ENCODE assay signal across 15 mouse cellular contexts in the genomic region with DNA sequence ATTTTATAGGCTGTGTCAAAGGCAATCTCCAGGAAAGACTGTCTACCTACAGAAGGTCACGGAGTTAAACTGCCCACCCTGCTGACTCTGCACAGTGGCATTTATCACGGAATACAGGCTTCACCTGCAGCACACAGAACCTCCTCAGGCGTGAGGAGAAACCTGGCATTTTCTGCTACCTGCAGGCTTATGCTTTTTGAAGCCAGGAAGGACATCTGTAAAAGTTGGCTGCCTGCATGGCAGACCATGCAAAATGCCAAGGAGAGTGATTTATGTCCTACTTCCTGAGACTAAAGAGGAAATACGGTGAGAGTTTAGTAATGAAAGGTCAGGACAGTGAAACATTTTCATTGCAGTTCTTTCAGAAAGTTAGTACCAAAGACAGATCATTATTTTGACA.
DNase-seq lines count a peak whose midpoint lies in the region; ATAC-seq and TF ChIP-seq lines count a peak whose summit lies in the region.
"Had no signal": no experiment of that assay in that cellular context is flagged by ENCODE, and none has a peak within 500 bp of the region (broad histone marks: within the 10 kb centered on the region; RNA-seq: fewer than 3 reads in every experiment).

No protein-coding gene starts in this region.

- no peak for TF ChIP-seq POLR2A in cerebellum, adult 2 months (IDR thresholded peaks at IDR 0.05; ENCODE audit: borderline replicate concordance, insufficient read depth, low read length)
- TF ChIP-seq POLR2A in lung, adult 2 months (IDR thresholded peaks at IDR 0.05; ENCODE audit: borderline replicate concordance, extremely low read depth, low read depth, low read length), result no peak

- ATAC-seq in common myeloid progenitor, adult 5-6 weeks (replicated peaks; ENCODE audit: low read depth, poor library complexity, severe bottlenecking), result peak; percentile 83
- ATAC-seq: forebrain, embryonic 15.5 days had no signal

- peaks cover 4% of the 10 kb centered on the region; the same call in 1 of the 2 replicates for H3K4me1 ChIP-seq in cerebellum, adult 2 months (ENCODE audit: control insufficient read depth, insufficient read depth, low read length)
- H3K4me1 ChIP-seq in limb, embryonic 10.5 days, result peaks cover 8% of the 10 kb centered on the region
- no peaks in the 10 kb centered on the region for H3K4me1 ChIP-seq in lung, adult 2 months (ENCODE audit: control insufficient read depth, insufficient read depth, low read length)
- H3K4me1 ChIP-seq: forebrain, embryonic 15.5 days; megakaryocyte, embryonic 14.5 days; stomach, embryonic 15.5 days had no signal

- intact Hi-C loops in left cerebral cortex, postnatal 25 days (cut with DNase I), result no loop called here

- no peaks in the 10 kb centered on the region for H3K27me3 ChIP-seq in cerebellum, adult 2 months (ENCODE audit: control insufficient read depth, insufficient read depth, low read length)
- H3K27me3 ChIP-seq in limb, embryonic 10.5 days (ENCODE audit: low read depth, poor library complexity, severe bottlenecking), result no peaks in the 10 kb centered on the region
- H3K27me3 ChIP-seq: forebrain, embryonic 15.5 days; megakaryocyte, embryonic 14.5 days; stomach, embryonic 15.5 days had no signal

- no peaks in the 10 kb centered on the region for H3K9me3 ChIP-seq in limb, embryonic 10.5 days (replicated peaks)
- H3K9me3 ChIP-seq: forebrain, embryonic 15.5 days; megakaryocyte, embryonic 14.5 days; stomach, embryonic 15.5 days had no signal

- no peak overlapping the region for H3K27ac ChIP-seq in cerebellum, adult 2 months (ENCODE audit: insufficient read depth, low read length)
- H3K27ac ChIP-seq in limb, embryonic 10.5 days, result 0 out of 2 replicates have a peak overlapping the region, but pooled peaks have one; percentile 2
- H3K27ac ChIP-seq: forebrain, embryonic 15.5 days; gastrocnemius, adult 2 months; left cerebral cortex, adult 2 months; stomach, embryonic 15.5 days had no signal

- TF ChIP-seq CTCF in cerebellum, adult 2 months (IDR thresholded peaks at IDR 0.05; ENCODE audit: borderline replicate concordance, insufficient read depth, low read depth, low read length), result no peak
- no peak for TF ChIP-seq CTCF in lung, adult 2 months (IDR thresholded peaks at IDR 0.05; ENCODE audit: insufficient read depth, low read length)

- DNase-seq in cerebellum, adult 2 months, result peak; percentile 7 to 41
- DNase-seq in cerebellum, adult 18-20 months, result no peak
- peak; percentile 3 for DNase-seq in kidney, postnatal 10 days
- no peak for DNase-seq in kidney, postnatal 36 days
- peak; percentile 32 for DNase-seq in limb, embryonic 10.5 days (ENCODE audit: low spot score)
- no peak for DNase-seq in lung, adult 2 months
- DNase-seq in left cerebral cortex, postnatal 25 days (ENCODE audit: low spot score in 2 of 2), result no peak
- DNase-seq: gastrocnemius, adult 2 months; kidney, adult 9 months; liver had no signal

- H3K4me3 ChIP-seq in cerebellum, adult 2 months (replicated peaks; ENCODE audit: insufficient read depth, low read depth, low read length), result no peak overlapping the region
- H3K4me3 ChIP-seq in limb, embryonic 10.5 days, result no peak overlapping the region
- H3K4me3 ChIP-seq in lung, adult 2 months (replicated peaks; ENCODE audit: extremely low read depth, low read depth, low read length), result no peak overlapping the region
- H3K4me3 ChIP-seq: forebrain, embryonic 15.5 days; gastrocnemius, adult 2 months; left cerebral cortex, adult 2 months; megakaryocyte, embryonic 14.5 days; stomach, embryonic 15.5 days had no signal

- no peaks in the 10 kb centered on the region for H3K36me3 ChIP-seq in limb, embryonic 10.5 days
- H3K36me3 ChIP-seq: forebrain, embryonic 15.5 days; stomach, embryonic 15.5 days had no signal

- WGBS in cerebellum, adult 2 months, result 5% methylated on average over 4 of the region's 4 CpGs
- WGBS in limb, embryonic 10.5 days, result 53% methylated on average over 4 of the region's 4 CpGs
- 50% methylated on average over 4 of the region's 4 CpGs for WGBS in lung, adult 2 months

Comparison
In these comparisons a context has a peak if more than half of its experiments do, and no peak if none do; other contexts are left out.
1. DNase-seq: peak in cerebellum, adult 2 months (2 of 2), kidney, postnatal 10 days (single experiment) and limb, embryonic 10.5 days (single experiment); none in cerebellum, adult 18-20 months (0 of 2), kidney, postnatal 36 days (0 of 2), lung, adult 2 months (single experiment) and left cerebral cortex, postnatal 25 days (0 of 2).